Mouse (Mus musculus): ENCODE results near the gene Khk. TPM values are rescaled to one million over a fixed set of nuclear protein-coding genes. Genes with fewer than 3 reads are reported as not detected.

Gene Khk
- polyA plus RNA-seq, 1 experiment, result 1,266 TPM

DNA sequence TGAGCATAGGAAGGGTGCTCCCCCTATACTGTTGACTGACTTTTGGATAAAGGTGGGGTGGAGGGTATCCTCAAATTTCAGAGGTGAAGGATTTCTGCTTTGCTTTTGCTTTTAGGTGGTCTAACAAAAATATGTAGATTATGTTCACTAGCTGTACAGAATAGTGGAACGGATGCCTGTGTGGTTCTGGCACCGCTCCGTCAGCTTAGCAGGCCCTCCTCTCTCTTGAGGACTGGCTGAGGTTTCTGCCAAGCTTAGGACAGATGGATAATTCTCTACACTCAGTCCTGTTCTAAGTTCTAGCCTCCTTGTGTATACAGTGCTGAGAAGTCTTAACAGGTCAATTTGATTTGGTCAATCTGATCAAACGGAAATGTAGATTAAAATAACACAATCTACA, 29.2 kb downstream of the Khk start:
- Histone ChIP-seq H3K27me3 (replicated peaks; ENCODE audit: control insufficient read depth, insufficient read depth, low read length) (no peaks in the 10 kb centered on the region), H3K4me1 (ENCODE audit: control insufficient read depth, insufficient read depth, low read length) (peaks cover 17% of the 10 kb centered on the region), H3K36me3 (ENCODE audit: control insufficient read depth, insufficient read depth, low read length) (no peaks in the 10 kb centered on the region; the same call in 1 of the 2 replicates), H3K27ac (ENCODE audit: insufficient read depth, low read depth, low read length) (peak overlapping the region; percentile 66), H3K4me3 (ENCODE audit: insufficient read depth, low read depth, low read length) (peak overlapping the region; percentile 97)
- no peak for TF ChIP-seq CTCF (conservative IDR thresholded peaks at IDR 0.05; ENCODE audit: insufficient read depth, insufficient read length, low read depth, low read length)
- no peak for TF ChIP-seq POLR2A (IDR thresholded peaks at IDR 0.05; ENCODE audit: low read depth, low read length)
- peak; percentile 51 for DNase-seq
- WGBS, result 40% methylated on average over 4 of the region's 4 CpGs

DNA sequence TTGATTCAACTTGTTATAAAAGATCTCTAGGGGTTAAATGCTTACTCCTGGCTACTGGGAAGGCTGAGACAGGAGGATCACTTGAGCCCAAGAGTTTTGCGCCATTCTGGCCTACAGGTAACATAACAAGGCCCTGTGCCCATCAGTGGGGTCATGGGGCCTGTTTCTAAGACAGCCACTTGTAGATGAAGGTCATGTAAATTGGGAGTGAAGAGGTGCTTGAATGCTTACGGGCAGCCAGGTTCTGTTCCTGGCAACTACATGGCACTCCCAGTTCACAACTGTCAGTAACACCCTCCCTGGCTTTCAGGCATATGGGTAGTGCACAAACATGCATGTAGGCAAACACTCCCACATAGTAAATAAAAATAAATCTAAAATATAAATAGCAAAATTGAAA, 29.7 kb downstream of the Khk start:
- H3K27me3 ChIP-seq (replicated peaks; ENCODE audit: control insufficient read depth, insufficient read depth, low read length), result no peaks in the 10 kb centered on the region
- H3K4me1 ChIP-seq (ENCODE audit: control insufficient read depth, insufficient read depth, low read length), result peaks cover 15% of the 10 kb centered on the region; the same call in 1 of the 2 replicates
- DNase-seq, result no peak
- 73% methylated on average over 2 of the region's 2 CpGs for whole genome bisulfite sequencing
- H3K27ac ChIP-seq (ENCODE audit: insufficient read depth, low read depth, low read length), result no peak overlapping the region
- no peak for TF ChIP-seq POLR2A (IDR thresholded peaks at IDR 0.05; ENCODE audit: low read depth, low read length)
- TF ChIP-seq CTCF (conservative IDR thresholded peaks at IDR 0.05; ENCODE audit: insufficient read depth, insufficient read length, low read depth, low read length), result no peak
- H3K4me3 ChIP-seq (ENCODE audit: insufficient read depth, low read depth, low read length), result peak overlapping the region; percentile 31; the same call in 1 of the 2 replicates
- H3K36me3 ChIP-seq (ENCODE audit: control insufficient read depth, insufficient read depth, low read length), result no peaks in the 10 kb centered on the region; the same call in 1 of the 2 replicates

DNA sequence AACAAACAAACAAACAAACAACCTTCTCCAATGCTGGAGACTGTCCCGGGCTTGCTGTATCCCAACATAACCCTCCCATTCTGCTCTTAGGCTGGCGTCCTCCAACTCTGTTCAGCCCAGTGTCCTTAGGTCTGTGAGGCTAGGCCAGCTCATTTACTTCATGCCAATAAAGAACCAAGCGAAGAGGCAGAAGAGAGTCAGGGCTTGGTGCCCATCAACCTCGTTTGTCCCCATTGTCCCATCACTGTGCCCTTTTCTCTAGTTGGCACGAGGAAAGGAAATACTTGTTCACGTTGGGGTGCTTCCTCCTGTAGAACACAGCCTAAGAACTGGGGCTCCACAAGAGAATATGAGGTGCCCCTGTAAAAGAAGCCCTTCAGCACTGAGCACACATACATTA, 30.5 kb downstream of the Khk start:
- no peak for DNase-seq
- TF ChIP-seq POLR2A (IDR thresholded peaks at IDR 0.05; ENCODE audit: low read depth, low read length) (no peak), CTCF (conservative IDR thresholded peaks at IDR 0.05; ENCODE audit: insufficient read depth, insufficient read length, low read depth, low read length) (no peak)
- 59% methylated on average over 6 of the region's 6 CpGs for WGBS
- no peaks in the 10 kb centered on the region for H3K27me3 ChIP-seq (replicated peaks; ENCODE audit: control insufficient read depth, insufficient read depth, low read length)
- no peak overlapping the region for H3K4me3 ChIP-seq (ENCODE audit: insufficient read depth, low read depth, low read length)
- no peak overlapping the region for H3K27ac ChIP-seq (ENCODE audit: insufficient read depth, low read depth, low read length)
- peaks cover 15% of the 10 kb centered on the region; the same call in 1 of the 2 replicates for H3K4me1 ChIP-seq (ENCODE audit: control insufficient read depth, insufficient read depth, low read length)
- no peaks in the 10 kb centered on the region; the same call in 1 of the 2 replicates for H3K36me3 ChIP-seq (ENCODE audit: control insufficient read depth, insufficient read depth, low read length)

DNA sequence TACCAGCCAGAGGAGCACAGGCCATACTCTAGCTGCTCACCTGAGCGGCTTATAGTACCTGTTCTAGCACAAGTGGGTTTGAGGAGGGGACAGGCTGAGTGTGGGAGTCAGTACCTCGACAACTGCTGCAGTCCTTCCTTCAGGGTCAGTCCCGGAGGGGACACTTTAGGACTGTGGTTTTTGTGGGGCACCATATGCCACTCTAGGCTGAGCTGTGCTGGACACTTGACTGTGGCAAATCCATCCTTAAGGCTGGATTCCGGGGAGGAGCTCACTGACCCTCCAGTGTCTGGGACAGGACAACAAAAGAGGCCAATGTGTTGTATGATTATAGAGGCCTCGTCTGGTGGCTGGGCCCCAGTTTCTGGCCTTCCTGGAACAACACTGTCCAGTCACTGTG, 31.3 kb downstream of the Khk start:
- no peak for TF ChIP-seq POLR2A (IDR thresholded peaks at IDR 0.05; ENCODE audit: low read depth, low read length)
- TF ChIP-seq CTCF (conservative IDR thresholded peaks at IDR 0.05; ENCODE audit: insufficient read depth, insufficient read length, low read depth, low read length), result no peak
- Histone ChIP-seq H3K27ac (ENCODE audit: insufficient read depth, low read depth, low read length) (no peak overlapping the region), H3K4me3 (ENCODE audit: insufficient read depth, low read depth, low read length) (no peak overlapping the region), H3K27me3 (replicated peaks; ENCODE audit: control insufficient read depth, insufficient read depth, low read length) (no peaks in the 10 kb centered on the region), H3K4me1 (ENCODE audit: control insufficient read depth, insufficient read depth, low read length) (peaks cover 15% of the 10 kb centered on the region), H3K36me3 (ENCODE audit: control insufficient read depth, insufficient read depth, low read length) (no peaks in the 10 kb centered on the region; the same call in 1 of the 2 replicates)
- WGBS, result 88% methylated on average over 5 of the region's 5 CpGs
- no peak for DNase-seq

DNA sequence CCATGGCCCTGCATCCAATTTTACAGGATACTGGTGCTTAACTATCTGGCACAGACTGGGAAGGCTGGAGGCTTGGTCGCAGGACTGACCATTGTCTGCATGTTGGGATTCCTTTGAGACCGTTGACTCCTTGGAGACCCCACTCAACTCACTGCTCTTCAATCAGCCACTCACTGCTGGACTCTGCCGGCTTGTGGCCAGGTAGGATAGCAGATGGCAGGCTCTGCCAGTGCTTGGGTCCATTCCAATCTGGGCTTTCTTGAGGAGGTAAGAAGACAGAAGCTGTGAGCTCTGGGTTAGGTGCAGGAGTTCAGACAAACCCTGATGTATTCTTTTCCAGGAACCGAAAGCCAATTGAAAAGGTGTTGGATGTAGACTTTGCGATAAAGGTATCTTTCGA, 32.8 kb downstream of the Khk start:
- no peak for DNase-seq
- H3K36me3 ChIP-seq (ENCODE audit: control insufficient read depth, insufficient read depth, low read length), result peaks cover 1% of the 10 kb centered on the region; the same call in 1 of the 2 replicates
- 88% methylated on average over 6 of the region's 6 CpGs for WGBS
- H3K4me1 ChIP-seq (ENCODE audit: control insufficient read depth, insufficient read depth, low read length), result peaks cover 24% of the 10 kb centered on the region
- TF ChIP-seq POLR2A (IDR thresholded peaks at IDR 0.05; ENCODE audit: low read depth, low read length) (no peak), CTCF (conservative IDR thresholded peaks at IDR 0.05; ENCODE audit: insufficient read depth, insufficient read length, low read depth, low read length) (no peak)
- H3K4me3 ChIP-seq (ENCODE audit: insufficient read depth, low read depth, low read length), result no peak overlapping the region
- H3K27ac ChIP-seq (ENCODE audit: insufficient read depth, low read depth, low read length), result no peak overlapping the region
- no peaks in the 10 kb centered on the region for H3K27me3 ChIP-seq (replicated peaks; ENCODE audit: control insufficient read depth, insufficient read depth, low read length)

- DNase-seq, result no peak
- Histone ChIP-seq H3K4me1 (ENCODE audit: control insufficient read depth, insufficient read depth, low read length) (peaks cover 20% of the 10 kb centered on the region), H3K4me3 (ENCODE audit: insufficient read depth, low read depth, low read length) (no peak overlapping the region), H3K27me3 (replicated peaks; ENCODE audit: control insufficient read depth, insufficient read depth, low read length) (no peaks in the 10 kb centered on the region), H3K27ac (ENCODE audit: insufficient read depth, low read depth, low read length) (no peak overlapping the region), H3K36me3 (ENCODE audit: control insufficient read depth, insufficient read depth, low read length) (peaks cover 1% of the 10 kb centered on the region; the same call in 1 of the 2 replicates)
- TF ChIP-seq CTCF (conservative IDR thresholded peaks at IDR 0.05; ENCODE audit: insufficient read depth, insufficient read length, low read depth, low read length), result no peak
- TF ChIP-seq POLR2A (IDR thresholded peaks at IDR 0.05; ENCODE audit: low read depth, low read length), result peak; percentile 13
- WGBS, result 87% methylated on average over 9 of the region's 9 CpGs
Observed at GRCm38 (mm10) chr5:30954556-30954955, 33.3 kb downstream of the Khk start.

GRCm38 (mm10) chr5:30955751-30956150, 34.5 kb downstream of the Khk start:
- Histone ChIP-seq H3K27me3 (replicated peaks; ENCODE audit: control insufficient read depth, insufficient read depth, low read length) (no peaks in the 10 kb centered on the region), H3K4me1 (ENCODE audit: control insufficient read depth, insufficient read depth, low read length) (peaks cover 20% of the 10 kb centered on the region), H3K4me3 (ENCODE audit: insufficient read depth, low read depth, low read length) (no peak overlapping the region), H3K27ac (ENCODE audit: insufficient read depth, low read depth, low read length) (no peak overlapping the region), H3K36me3 (ENCODE audit: control insufficient read depth, insufficient read depth, low read length) (peaks cover 1% of the 10 kb centered on the region; the same call in 1 of the 2 replicates)
- no peak for DNase-seq
- TF ChIP-seq POLR2A (IDR thresholded peaks at IDR 0.05; ENCODE audit: low read depth, low read length), result no peak
- TF ChIP-seq CTCF (conservative IDR thresholded peaks at IDR 0.05; ENCODE audit: insufficient read depth, insufficient read length, low read depth, low read length), result no peak
- WGBS, result 86% methylated on average over 6 of the region's 6 CpGs
